Mouse (Mus musculus): Measurements from ENCODE around the gene Tnpo2.

DNA sequence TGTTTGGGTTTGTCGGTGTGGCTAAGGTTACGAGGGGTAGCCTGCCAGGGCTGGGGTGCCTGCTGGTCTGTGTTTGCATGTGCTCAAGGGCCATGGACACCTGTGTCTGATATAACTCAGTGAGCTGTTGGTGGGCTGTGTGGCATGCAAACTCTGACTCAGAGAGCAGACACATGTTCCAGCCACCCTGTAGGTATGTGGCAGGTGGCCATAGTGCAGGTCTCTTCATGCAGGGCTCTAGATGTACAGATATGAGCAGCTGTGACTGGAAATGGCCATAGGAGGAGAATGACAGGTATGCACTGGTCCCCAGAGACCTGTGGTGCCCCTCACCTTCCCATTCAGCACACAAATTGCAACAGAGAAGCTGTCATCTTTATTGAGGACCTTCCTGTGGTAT is 30.4 kb downstream of the Tnpo2 start:
- TF ChIP-seq CTCF (IDR thresholded peaks at IDR 0.05; ENCODE audit: low read depth) = no peak
- TF ChIP-seq EP300 (IDR thresholded peaks at IDR 0.05; ENCODE audit: low read depth) = no peak

All from liver, postnatal 0 days (tissue).